Mouse (Mus musculus) forebrain, embryonic 11.5 days (tissue): ENCODE measurements around the gene Nop16. TPM values are rescaled to one million over a fixed set of nuclear protein-coding genes. Genes with fewer than 3 reads are reported as not detected.
A peak's percentile ranks its signal among the peaks of the same experiment; 100 is the strongest.

Experiments used
- ATAC-seq: fragments of 200-750 bp; cut with Nextera tagmentation; replicated peaks from 2 replicates; pipeline ENCODE4 v1.8.0; 2017; ENCODE audit warnings: moderate TSS enrichment; ENCODE audit not compliant: low FRiP score
- DNase-seq: peaks from one replicate; pipeline ENCODE4 v3.0.0-alpha.2; 2017; ENCODE audit warnings: low spot score
- H3K27ac ChIP-seq: fragments of 300-500 bp; sonication (generic); 2 replicates; pipeline ENCODE4 v1.5.1; 2014; ENCODE audit warnings: low read depth, low read length
- H3K27me3 ChIP-seq: fragments of 300-500 bp; sonication (generic); 2 replicates; pipeline ENCODE4 v1.6.1; 2014; ENCODE audit warnings: mild to moderate bottlenecking, low read length, mixed read lengths; ENCODE audit not compliant: control insufficient read depth, insufficient read depth
- H3K36me3 ChIP-seq: fragments of 300-500 bp; sonication (generic); 2 replicates; pipeline ENCODE4 v1.6.1; 2014; ENCODE audit warnings: mild to moderate bottlenecking, low read length, moderate library complexity, mixed read lengths; ENCODE audit not compliant: control insufficient read depth, insufficient read depth
- H3K4me1 ChIP-seq: fragments of 300-500 bp; sonication (generic); replicated peaks from 2 replicates; pipeline ENCODE4 v1.6.1; 2014; ENCODE audit warnings: low read length, mixed read lengths; ENCODE audit not compliant: control insufficient read depth, insufficient read depth
- H3K4me2 ChIP-seq: fragments of 300-500 bp; sonication (generic); 2 replicates; pipeline ENCODE4 v1.6.1; 2014; ENCODE audit warnings: low read depth, mild to moderate bottlenecking, low read length, moderate library complexity, mixed read lengths; ENCODE audit not compliant: severe bottlenecking
- H3K4me3 ChIP-seq: fragments of 300-500 bp; sonication (generic); 2 replicates; pipeline ENCODE4 v1.5.1; 2014; ENCODE audit warnings: low read depth, low read length
- H3K9ac ChIP-seq: fragments of 300-500 bp; sonication (generic); 2 replicates; pipeline ENCODE4 v1.6.1; 2014; ENCODE audit warnings: low read length
- H3K9me3 ChIP-seq: fragments of 300-500 bp; sonication (generic); 2 replicates; pipeline ENCODE4 v1.6.1; 2016; ENCODE audit warnings: low read length, mixed read lengths; ENCODE audit not compliant: control insufficient read depth
- WGBS: fragments of 180-500 bp; shearing (Covaris S2); extraction: QIAGEN DNeasy Blood & Tissue Kit; methylation state at CpG from one replicate; pipeline ENCODE4 v1.1.7; 2014; 5-methylcytosine and 5-hydroxymethylcytosine counted together
- polyA plus RNA-seq: library from polyadenylated mRNA; unstranded; fragments of >200 nt; fragmentation: Nextera tagmentation; extraction: Ambion mirVana; gene quantifications from 2 replicates; pipeline ENCODE4 v1.2.1, GENCODE M21; 2014

Nop16 gene
- polyA plus RNA-seq, 1 experiment from 2014 or later = 71.1 TPM

DNA sequence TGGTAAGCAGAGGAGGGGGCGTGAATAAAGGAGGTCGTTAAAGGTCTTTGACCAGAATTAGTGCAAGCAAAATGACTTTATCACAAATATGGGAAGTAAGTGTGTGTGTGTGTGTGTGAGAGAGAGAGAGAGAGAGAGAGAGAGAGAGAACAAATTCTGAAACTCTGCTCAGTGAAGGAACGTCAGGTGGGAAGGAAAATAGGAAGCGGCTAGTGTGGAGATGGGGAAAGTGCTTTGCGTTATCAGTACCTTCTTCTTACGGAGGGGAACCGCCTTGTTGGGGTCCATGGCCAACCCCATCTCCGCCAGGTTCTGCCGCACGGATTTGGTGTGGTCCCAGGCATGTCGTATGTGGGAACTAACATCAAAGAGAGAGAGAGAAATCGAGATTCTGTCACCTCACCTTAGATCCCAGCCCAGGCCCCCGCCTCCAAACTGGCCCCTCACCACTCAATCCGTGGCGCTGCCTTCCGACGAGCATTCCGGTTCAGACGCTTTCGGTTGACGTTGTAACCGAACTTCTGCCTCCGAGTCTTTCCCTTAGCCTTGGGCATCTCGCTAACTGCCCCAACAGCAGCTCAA, 385 bp downstream of the Nop16 start:
- Histone ChIP-seq H3K9ac (peak overlapping the region; percentile 86), H3K4me2 (peak overlapping the region; percentile 43), H3K27me3 (no peaks in the 10 kb centered on the region), H3K36me3 (no peaks in the 10 kb centered on the region; the same call in 1 of the 2 replicates), H3K4me1 (0 out of 2 replicates have a peak, but pooled peaks cover 3% of the 10 kb centered on the region), H3K4me3 (peak overlapping the region; percentile 80), H3K27ac (no peak overlapping the region), H3K9me3 (no peaks in the 10 kb centered on the region)
- DNase-seq (no peak), ATAC-seq (no peak; the same call in 1 of the 2 replicates)
- WGBS = 2% methylated on average over 24 of the region's 24 CpGs

- ATAC-seq = no peak
- no peaks in the 10 kb centered on the region for H3K9me3 ChIP-seq
- H3K27ac ChIP-seq = no peak overlapping the region
- DNase-seq = no peak
- no peaks in the 10 kb centered on the region for H3K27me3 ChIP-seq
- H3K4me2 ChIP-seq = no peak overlapping the region
- H3K4me3 ChIP-seq = no peak overlapping the region
- no peaks in the 10 kb centered on the region for H3K4me1 ChIP-seq
- H3K36me3 ChIP-seq = no peaks in the 10 kb centered on the region; the same call in 1 of the 2 replicates
- WGBS = 92% methylated on average over 11 of the region's 11 CpGs
- no peak overlapping the region for H3K9ac ChIP-seq
Observed at GRCm38 (mm10) chr13:54585831-54586230, 4.1 kb downstream of the Nop16 start.

GRCm38 (mm10) chr13:54582860-54583259, 7.0 kb downstream of the Nop16 start:
- ATAC-seq = no peak

GRCm38 (mm10) chr13:54582126-54582525, 7.8 kb downstream of the Nop16 start:
- Histone ChIP-seq H3K4me3 (no peak overlapping the region), H3K9me3 (no peaks in the 10 kb centered on the region), H3K4me1 (no peaks in the 10 kb centered on the region), H3K27ac (no peak overlapping the region), H3K4me2 (no peak overlapping the region), H3K27me3 (no peaks in the 10 kb centered on the region), H3K36me3 (no peaks in the 10 kb centered on the region; the same call in 1 of the 2 replicates), H3K9ac (no peak overlapping the region)
- 77% methylated on average over 10 of the region's 10 CpGs for WGBS
- DNase-seq (no peak), ATAC-seq (no peak)

More at GRCm38 (mm10) chr13:54582860-54583259, 7.0 kb downstream of the Nop16 start:
- WGBS = 90% methylated on average over 5 of the region's 5 CpGs
- H3K27me3 ChIP-seq = no peaks in the 10 kb centered on the region
- H3K9me3 ChIP-seq = no peaks in the 10 kb centered on the region
- no peak overlapping the region for H3K4me2 ChIP-seq
- H3K9ac ChIP-seq = no peak overlapping the region
- H3K36me3 ChIP-seq = no peaks in the 10 kb centered on the region; the same call in 1 of the 2 replicates
- no peak overlapping the region for H3K27ac ChIP-seq
- H3K4me3 ChIP-seq = no peak overlapping the region
- no peaks in the 10 kb centered on the region for H3K4me1 ChIP-seq
- no peak for DNase-seq

DNA sequence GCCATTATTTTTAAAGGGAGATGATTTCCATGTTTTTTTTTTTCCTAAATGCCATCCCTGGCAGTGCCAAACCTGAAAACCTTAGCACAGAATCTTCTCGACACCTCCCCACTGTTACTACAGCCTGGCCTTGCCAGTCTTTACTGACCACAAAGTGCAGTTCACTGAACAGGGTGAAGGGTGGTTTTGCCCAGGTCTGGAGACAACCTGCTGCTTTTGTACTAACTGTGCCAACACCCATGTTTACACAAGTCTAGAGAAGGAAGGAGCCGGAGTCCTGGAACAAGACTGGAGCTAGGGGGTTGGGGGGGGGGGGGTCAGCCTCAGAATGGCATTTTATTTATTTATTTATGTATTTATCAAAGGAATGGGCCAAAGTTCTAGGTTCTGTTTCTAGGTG, 8.5 kb downstream of the Nop16 start:
- Histone ChIP-seq H3K4me1 (no peaks in the 10 kb centered on the region), H3K27ac (no peak overlapping the region), H3K9ac (no peak overlapping the region), H3K9me3 (no peaks in the 10 kb centered on the region), H3K4me2 (no peak overlapping the region), H3K4me3 (no peak overlapping the region), H3K36me3 (no peaks in the 10 kb centered on the region; the same call in 1 of the 2 replicates), H3K27me3 (no peaks in the 10 kb centered on the region)
- DNase-seq (no peak), ATAC-seq (no peak)
- WGBS = 84% methylated on average over 2 of the region's 2 CpGs

GRCm38 (mm10) chr13:54577652-54578507, 12.0 kb downstream of the Nop16 start:
- no peak for ATAC-seq
- no peak for DNase-seq
- H3K4me2 ChIP-seq = no peak overlapping the region
- no peak overlapping the region for H3K9ac ChIP-seq
- peaks cover 4% of the 10 kb centered on the region; the same call in 1 of the 2 replicates for H3K4me1 ChIP-seq
- H3K4me3 ChIP-seq = no peak overlapping the region
- no peaks in the 10 kb centered on the region for H3K9me3 ChIP-seq
- 89% methylated on average over 21 of the region's 21 CpGs for WGBS
- no peaks in the 10 kb centered on the region for H3K27me3 ChIP-seq
- no peak overlapping the region for H3K27ac ChIP-seq
- no peaks in the 10 kb centered on the region; the same call in 1 of the 2 replicates for H3K36me3 ChIP-seq

GRCm38 (mm10) chr13:54575489-54575888, 14.4 kb downstream of the Nop16 start:
- no peak for DNase-seq
- Histone ChIP-seq H3K4me3 (peak overlapping the region; percentile 95), H3K4me2 (peak overlapping the region; percentile 92), H3K27ac (peak overlapping the region; percentile 71; the same call in 1 of the 2 replicates), H3K27me3 (no peaks in the 10 kb centered on the region), H3K9ac (peak overlapping the region; percentile 93), H3K36me3 (no peaks in the 10 kb centered on the region), H3K9me3 (no peaks in the 10 kb centered on the region), H3K4me1 (peaks cover 8% of the 10 kb centered on the region; the same call in 1 of the 2 replicates)
- 0 out of 2 replicates have a peak, but pooled peaks have one; percentile 45 for ATAC-seq
- 2% methylated on average over 19 of the region's 19 CpGs for WGBS

DNA sequence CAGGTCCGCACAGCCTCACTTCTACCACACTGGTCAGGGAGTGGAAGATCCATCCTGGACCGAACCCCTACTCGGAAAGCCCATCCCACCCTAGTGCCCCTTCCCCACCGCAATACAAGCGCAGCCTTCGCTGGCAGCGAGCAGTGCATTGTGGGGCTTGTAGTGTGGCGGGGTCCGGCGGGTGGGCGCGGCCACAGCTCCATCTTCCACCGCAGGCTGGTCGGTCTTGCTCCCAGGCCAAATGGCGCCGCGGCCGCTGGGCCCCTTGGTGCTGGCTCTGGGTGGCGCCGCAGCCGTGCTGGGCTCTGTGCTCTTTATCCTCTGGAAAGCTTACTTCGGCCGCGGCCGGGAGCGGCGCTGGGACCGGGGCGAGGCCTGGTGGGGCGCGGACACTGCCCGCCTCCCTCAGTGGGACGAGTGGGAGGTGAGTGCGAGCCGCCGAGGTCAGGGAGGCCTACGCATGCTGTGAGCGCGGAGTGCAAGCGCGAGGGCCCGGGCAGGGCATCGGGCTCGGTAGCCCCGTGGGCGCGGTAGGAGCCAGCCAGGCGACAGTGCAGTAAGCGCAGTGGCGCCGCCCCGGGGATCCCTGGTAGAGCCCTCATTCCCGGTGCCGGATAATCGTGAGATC, 14.9 kb downstream of the Nop16 start, which contains the start of gene Arl10:
Arl10 (plus strand) TSS at position 162 of the 628 bp plus-strand sequence.
- peak within 1 kb of the TSS; percentile 93 for H3K9ac ChIP-seq
- H3K4me3 ChIP-seq = peak within 1 kb of the TSS; percentile 95
- DNase-seq = peak; percentile 91
- H3K4me1 ChIP-seq = peaks cover 8% of the 10 kb centered on the region; the same call in 1 of the 2 replicates
- H3K27me3 ChIP-seq = no peaks in the 10 kb centered on the region
- peak within 1 kb of the TSS; percentile 92 for H3K4me2 ChIP-seq
- H3K9me3 ChIP-seq = no peaks in the 10 kb centered on the region
- no peaks in the 10 kb centered on the region for H3K36me3 ChIP-seq
- peak; percentile 95 for ATAC-seq
- WGBS = under 1% methylated on average over 55 of the region's 55 CpGs
- H3K27ac ChIP-seq = peak within 1 kb of the TSS; percentile 71
